Mouse (Mus musculus) embryonic fibroblast, embryonic 13.5 days (primary cell): Measurements from ENCODE around the gene Kcnn3. TPM values are rescaled to one million over a fixed set of nuclear protein-coding genes. Genes with fewer than 3 reads are reported as not detected.

ENCODE experiments used
- H3K27ac ChIP-seq: 2 replicates; pipeline ENCODE4 v1.5.1; 2012; ENCODE audit warnings: low read length, control low read depth, inconsistent platforms; ENCODE audit not compliant: insufficient read depth
- H3K4me1 ChIP-seq: 2 replicates; pipeline ENCODE4 v1.6.1; 2011; ENCODE audit warnings: low read length; ENCODE audit not compliant: control insufficient read depth, insufficient read depth
- H3K4me3 ChIP-seq: 2 replicates; pipeline ENCODE4 v1.5.1; 2011; ENCODE audit warnings: mild to moderate bottlenecking, control low read depth, low read length; ENCODE audit not compliant: insufficient read depth
- CTCF ChIP-seq: IDR thresholded peaks from 2 replicates; pipeline ENCODE4 v1.5.1; 2011; ENCODE audit warnings: mild to moderate bottlenecking, control low read depth, low read length, moderate library complexity, borderline replicate concordance; ENCODE audit not compliant: insufficient read depth
- POLR2A ChIP-seq: IDR thresholded peaks from 2 replicates; pipeline ENCODE4 v1.6.1; 2011; ENCODE audit warnings: low read depth, mild to moderate bottlenecking, control low read depth, low read length, moderate library complexity
- polyA plus RNA-seq: library from polyadenylated mRNA; stranded (reverse); fragments of >200 nt; gene quantifications from 2 replicates; pipeline ENCODE4 v1.2.4, GENCODE M21; 2011; ENCODE audit warnings: low read depth; ENCODE audit not compliant: missing spikeins, insufficient read length

Gene Kcnn3
- polyA plus RNA-seq, 1 experiment: 1.6 TPM

- H3K4me3 ChIP-seq: no peak overlapping the region
- no peak overlapping the region for H3K27ac ChIP-seq
- no peak for TF ChIP-seq CTCF
- TF ChIP-seq POLR2A: no peak
- H3K4me1 ChIP-seq: no peaks in the 10 kb centered on the region
Observed at GRCm38 (mm10) chr3:89557811-89558210, 37.8 kb downstream of the Kcnn3 start.

GRCm38 (mm10) chr3:89558972-89559910 is 39.3 kb downstream of the Kcnn3 start:
- H3K4me3 ChIP-seq: no peak overlapping the region
- TF ChIP-seq CTCF: no peak
- TF ChIP-seq POLR2A: no peak
- no peak overlapping the region for H3K27ac ChIP-seq
- no peaks in the 10 kb centered on the region for H3K4me1 ChIP-seq

- H3K4me1 ChIP-seq: no peaks in the 10 kb centered on the region
- H3K27ac ChIP-seq: no peak overlapping the region
- no peak overlapping the region for H3K4me3 ChIP-seq
- no peak for TF ChIP-seq POLR2A
- no peak for TF ChIP-seq CTCF
Observed at GRCm38 (mm10) chr3:89561386-89561785, 41.4 kb downstream of the Kcnn3 start.

GRCm38 (mm10) chr3:89565371-89565770 is 45.4 kb downstream of the Kcnn3 start:
- TF ChIP-seq POLR2A (no peak), CTCF (no peak)
- H3K4me3 ChIP-seq: no peak overlapping the region
- no peaks in the 10 kb centered on the region for H3K4me1 ChIP-seq
- H3K27ac ChIP-seq: no peak overlapping the region

GRCm38 (mm10) chr3:89569058-89569457 is 49.1 kb downstream of the Kcnn3 start:
- Histone ChIP-seq H3K27ac (no peak overlapping the region), H3K4me3 (no peak overlapping the region), H3K4me1 (no peaks in the 10 kb centered on the region)
- TF ChIP-seq CTCF: no peak
- TF ChIP-seq POLR2A: no peak

GRCm38 (mm10) chr3:89569707-89570324 is 49.9 kb downstream of the Kcnn3 start:
- Histone ChIP-seq H3K27ac (no peak overlapping the region), H3K4me1 (no peaks in the 10 kb centered on the region), H3K4me3 (no peak overlapping the region)
- no peak for TF ChIP-seq POLR2A
- no peak for TF ChIP-seq CTCF

GRCm38 (mm10) chr3:89570362-89570761 is 50.4 kb downstream of the Kcnn3 start:
- no peaks in the 10 kb centered on the region for H3K4me1 ChIP-seq
- H3K4me3 ChIP-seq: no peak overlapping the region
- TF ChIP-seq POLR2A (no peak), CTCF (no peak)
- no peak overlapping the region for H3K27ac ChIP-seq

GRCm38 (mm10) chr3:89574260-89574659 is 54.3 kb downstream of the Kcnn3 start:
- TF ChIP-seq CTCF: no peak
- TF ChIP-seq POLR2A: no peak

GRCm38 (mm10) chr3:89576381-89576780 is 56.4 kb downstream of the Kcnn3 start:
- no peak for TF ChIP-seq POLR2A
- TF ChIP-seq CTCF: no peak
- Histone ChIP-seq H3K4me3 (no peak overlapping the region), H3K4me1 (no peaks in the 10 kb centered on the region), H3K27ac (no peak overlapping the region)

More at GRCm38 (mm10) chr3:89574260-89574659, 54.3 kb downstream of the Kcnn3 start:
- Histone ChIP-seq H3K4me1 (no peaks in the 10 kb centered on the region), H3K4me3 (no peak overlapping the region), H3K27ac (no peak overlapping the region)

- Histone ChIP-seq H3K27ac (no peak overlapping the region), H3K4me1 (no peaks in the 10 kb centered on the region), H3K4me3 (no peak overlapping the region)
- TF ChIP-seq CTCF: no peak
- TF ChIP-seq POLR2A: no peak
Observed at GRCm38 (mm10) chr3:89577154-89577553, 57.2 kb downstream of the Kcnn3 start.

- Histone ChIP-seq H3K4me1 (no peaks in the 10 kb centered on the region), H3K27ac (no peak overlapping the region), H3K4me3 (no peak overlapping the region)
- no peak for TF ChIP-seq CTCF
- TF ChIP-seq POLR2A: no peak
Observed at GRCm38 (mm10) chr3:89578083-89578482, 58.1 kb downstream of the Kcnn3 start.
